Mouse (Mus musculus) spleen, adult 12 weeks (tissue): ENCODE results near the gene Dexi.

Source experiments
- DNase-seq: peaks from one replicate; pipeline ENCODE4 v3.0.0; 2022; ENCODE audit warnings: low spot score

The Dexi gene

DNA sequence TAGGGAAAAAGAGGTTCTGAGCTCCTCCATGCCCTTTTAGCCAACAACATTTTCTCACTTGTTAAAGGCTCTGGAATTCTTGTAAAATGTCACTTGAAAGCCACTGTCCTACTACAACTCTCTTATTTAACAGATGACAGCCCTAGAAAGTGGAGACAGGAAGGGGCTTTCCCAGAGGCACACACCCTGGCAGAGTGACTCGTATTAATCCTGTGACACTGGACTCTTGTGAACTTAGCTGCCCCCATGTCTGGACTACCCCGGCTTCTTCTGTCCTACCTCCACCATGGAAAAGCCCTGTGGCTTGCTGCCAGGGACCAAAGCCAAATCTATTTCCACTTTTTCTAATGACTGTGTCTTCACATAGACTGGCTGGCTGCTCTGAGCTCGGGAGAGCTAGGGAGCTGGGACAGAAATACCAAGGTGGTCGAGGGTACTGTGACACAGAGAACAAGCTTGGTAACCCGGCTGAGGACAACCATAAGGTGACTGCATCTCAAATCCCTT, 44.7 kb downstream of the Dexi start:
- DNase-seq: no peak

DNA sequence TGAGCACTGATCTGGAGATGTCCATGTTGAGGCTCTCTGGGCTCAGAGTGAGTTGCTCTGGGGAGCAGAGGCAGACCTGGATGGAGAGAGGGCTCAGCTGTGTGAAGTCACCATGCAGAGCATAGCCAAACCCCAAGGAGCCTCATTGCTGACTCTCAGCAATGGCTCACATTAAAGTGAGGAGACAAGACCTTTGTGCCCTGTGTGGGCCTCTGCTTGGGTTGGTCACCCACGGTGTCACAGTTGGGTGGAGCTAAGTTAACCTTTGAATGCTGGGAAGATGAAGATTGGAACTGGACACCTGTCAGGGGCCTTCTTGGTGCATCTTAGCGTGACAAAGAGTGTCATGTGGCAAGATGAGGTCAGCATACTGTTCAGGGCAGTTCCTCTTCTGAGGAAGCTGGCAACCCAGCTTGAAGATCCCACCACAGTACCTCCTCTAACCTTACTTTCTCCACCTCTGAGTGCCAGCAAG, 47.0 kb downstream of the Dexi start:
- no peak for DNase-seq

DNA sequence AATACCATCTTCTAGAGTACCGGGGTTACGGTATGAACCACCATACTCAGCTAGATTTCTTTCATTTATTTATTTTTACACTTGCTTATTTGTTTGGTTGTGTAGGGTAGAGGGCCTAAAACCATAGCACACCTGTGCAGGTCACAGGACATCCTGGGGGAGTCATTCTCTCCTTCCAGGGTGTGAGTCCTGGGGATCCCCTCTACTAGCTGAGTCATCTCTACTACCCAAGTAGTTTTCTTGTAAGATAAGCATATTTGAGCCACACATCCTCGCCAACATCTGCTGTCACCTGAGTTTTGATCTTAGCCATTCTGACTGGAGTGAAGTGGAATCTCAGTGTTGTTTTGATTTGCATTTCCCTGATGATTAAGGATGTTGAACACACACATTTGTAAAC, 50.3 kb downstream of the Dexi start:
- no peak for DNase-seq

DNA sequence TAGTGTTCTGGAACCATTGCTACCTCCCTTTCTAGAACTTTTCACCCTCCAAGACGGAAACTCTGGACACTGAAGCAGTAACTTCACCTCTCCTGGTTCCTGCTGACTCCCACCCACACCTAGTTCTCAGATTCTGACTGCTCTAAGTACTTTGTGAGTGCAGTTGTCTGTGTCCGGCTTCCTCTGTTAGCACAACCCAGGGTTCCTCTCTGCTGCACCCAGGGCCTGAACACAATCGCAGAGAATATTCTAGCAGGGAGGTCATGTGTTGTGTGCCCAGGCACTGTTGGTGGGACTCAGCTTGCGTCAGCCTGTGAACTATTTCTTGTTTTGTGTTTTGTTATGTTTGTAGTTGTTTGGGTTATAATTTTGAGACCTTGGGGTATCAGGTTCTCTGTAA, 51.1 kb downstream of the Dexi start:
- DNase-seq: peak; percentile 15

DNA sequence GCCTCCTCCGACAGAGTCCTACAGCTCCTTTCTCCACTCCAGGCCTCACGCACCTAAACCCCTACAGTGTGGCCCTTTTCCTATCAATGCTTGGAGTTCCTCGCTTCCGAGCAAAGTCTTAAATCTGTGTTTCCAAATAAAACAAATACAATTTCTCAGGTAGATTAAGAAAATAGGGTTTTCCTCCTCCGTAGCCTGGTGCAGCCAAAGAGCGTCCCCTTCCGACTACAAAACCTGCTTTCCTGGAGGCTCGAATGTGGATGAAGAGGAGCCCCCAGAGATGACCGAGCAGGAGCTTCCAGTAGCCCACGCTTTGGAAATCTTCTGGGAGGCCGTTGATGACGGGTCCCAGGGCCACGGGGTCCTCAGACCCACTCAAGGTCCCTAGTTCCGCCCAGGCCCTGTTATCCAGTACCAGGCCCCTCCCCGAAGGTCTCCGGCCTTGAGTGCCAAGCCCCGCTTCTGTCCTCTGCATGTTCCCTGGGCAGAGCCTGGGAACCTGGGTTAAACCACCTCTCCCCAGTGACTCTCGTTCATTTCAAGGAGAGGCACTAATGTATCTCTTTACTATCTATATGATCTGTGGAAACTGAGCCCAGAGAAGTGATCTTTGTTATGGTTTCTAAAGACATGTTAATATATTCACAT, 52.2 kb downstream of the Dexi start:
- DNase-seq: no peak

DNA sequence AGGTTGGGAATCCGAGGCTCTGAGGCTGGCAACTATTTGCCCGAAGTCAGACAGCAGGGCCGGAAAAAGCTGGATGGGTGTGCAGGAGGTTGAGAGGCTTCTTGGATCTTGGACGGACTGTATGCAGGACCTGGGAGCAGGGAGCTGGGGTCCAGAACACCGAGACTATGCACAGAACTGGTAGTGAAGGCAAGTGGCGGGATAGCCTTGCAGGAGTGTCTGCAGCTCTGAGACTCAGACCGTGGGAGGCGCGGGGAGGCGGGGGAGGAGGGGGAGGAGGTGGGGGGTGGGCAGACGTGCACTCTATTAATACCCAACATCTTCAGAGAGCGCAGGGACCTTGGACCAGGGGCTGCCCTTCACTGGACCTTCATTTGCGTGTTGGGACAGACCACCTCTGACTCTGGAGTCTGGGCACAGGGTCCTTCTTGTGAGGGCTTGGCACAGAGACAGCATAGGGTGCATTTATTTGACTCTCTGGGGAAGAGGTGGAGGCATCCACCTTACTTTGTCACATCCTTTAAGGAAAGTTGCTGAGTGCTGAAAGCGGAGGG, 52.9 kb downstream of the Dexi start:
- no peak for DNase-seq

DNA sequence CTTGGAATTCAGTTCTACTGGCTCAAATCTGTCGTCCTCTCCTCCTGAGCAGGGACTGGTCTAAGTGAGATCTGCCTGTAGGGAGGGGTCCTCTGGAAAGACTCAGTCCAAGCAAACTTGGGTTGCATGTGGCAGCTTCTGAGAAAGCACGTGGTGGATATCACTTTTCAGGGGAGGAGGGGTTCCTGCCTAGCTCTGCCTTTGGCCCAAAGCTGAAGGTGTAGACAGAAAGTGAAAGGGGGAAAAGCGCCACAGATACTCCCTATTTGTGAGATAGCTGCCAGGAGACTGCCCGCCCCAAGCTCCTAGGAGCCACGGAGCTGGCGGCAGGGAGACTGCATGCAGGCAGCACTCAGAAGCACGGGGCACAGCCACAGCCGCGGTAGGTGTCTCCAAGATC, 53.4 kb downstream of the Dexi start:
- no peak for DNase-seq

DNA sequence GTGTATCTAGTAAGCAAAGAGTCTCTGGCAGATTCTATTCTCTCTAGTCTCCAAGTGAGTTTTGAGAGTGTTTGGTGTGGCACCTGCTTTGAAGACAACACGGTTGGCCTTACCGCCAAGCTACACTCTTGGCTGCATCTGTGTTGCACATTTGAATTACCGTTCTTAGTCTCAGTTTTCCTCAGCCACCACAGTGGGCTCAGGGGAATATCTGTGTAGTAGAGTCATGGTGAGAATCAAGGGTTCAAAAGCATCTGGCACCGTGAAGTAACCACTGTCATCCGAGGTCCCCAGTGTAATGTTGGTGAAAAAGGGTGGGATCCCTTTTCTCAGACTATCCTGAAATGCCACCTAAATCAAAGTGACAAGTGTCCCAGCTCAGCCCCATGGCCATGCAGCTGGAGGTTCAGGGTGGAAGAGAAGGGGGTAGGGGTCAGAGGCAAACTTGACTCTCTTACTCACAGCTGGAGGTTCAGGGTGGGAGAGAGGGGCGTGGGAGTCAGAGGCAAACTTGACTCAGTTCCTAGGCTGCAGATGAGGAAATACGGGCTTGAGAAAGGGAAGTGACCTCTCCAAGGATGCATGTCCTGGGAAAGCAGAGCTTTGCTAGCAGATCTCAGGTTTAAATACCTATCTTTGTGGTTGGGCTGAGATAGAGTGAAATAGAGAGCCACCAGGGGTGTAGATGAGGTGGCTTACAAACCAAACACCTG, 53.9 kb downstream of the Dexi start:
- no peak for DNase-seq

DNA sequence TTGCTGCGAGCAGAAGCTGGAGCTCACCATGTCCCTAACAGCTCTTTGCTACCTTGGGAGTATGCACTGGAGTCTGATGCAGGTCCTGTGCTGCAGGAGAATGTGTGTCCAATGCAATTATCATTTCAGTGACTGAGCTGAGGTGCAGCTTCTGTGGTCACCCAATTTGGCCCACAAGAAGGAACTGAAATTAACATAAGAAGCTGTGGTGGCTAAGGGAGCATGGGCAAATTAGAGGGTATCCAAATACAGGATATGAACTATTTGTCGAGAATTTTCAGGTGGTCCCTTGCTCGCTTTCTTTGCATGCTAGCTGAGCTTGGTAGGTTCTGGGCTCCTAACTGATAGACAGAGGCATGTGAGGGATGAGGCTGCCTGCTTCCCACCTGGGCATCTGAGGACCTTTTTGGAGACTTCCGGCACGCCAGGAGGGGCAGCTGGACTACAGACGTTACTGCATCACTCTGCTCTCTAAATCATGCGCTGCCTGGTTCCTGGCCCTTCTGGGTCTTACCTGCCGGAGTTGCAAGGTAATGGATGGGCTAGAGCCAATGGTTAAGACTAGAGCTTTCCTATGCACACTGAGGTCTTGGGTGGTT, 54.9 kb downstream of the Dexi start:
- no peak for DNase-seq

DNA sequence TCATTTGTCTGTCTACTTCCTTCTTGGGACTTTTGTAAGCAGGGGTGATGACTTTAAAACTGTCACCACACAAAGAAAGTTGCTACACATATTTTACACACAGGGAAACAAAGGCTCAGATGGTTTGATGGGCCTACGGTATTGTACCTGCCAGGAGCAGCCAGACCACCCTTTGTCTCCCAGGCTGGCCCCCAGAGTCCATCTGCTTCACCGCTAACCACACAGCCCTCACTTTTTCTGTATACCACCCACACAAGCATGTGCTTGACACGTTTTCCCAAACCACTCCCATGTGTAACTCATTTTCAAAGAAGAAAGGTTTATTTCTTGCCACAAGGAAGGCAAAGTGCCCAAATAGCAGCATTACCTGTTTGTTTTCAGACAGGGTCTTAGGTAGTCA, 55.9 kb downstream of the Dexi start:
- no peak for DNase-seq

DNA sequence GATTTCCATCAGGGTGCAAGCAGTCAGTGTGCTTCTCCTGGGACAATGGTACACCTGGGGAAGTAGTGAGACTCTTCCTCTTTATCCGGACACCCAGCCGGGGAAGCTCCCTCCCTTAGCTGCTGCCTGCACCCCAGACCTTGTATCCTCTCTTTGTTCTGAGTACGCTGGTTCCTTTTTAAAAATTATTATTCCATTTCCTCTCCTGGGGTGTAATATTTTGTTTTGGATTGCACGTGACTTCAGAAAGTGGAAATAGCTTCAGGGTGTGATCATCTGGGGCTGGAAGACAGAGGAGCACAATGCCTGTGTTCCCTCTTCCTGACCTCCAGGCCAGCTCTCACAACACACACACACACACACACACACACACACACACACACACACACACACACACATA, 60.5 kb downstream of the Dexi start:
- no peak for DNase-seq

DNA sequence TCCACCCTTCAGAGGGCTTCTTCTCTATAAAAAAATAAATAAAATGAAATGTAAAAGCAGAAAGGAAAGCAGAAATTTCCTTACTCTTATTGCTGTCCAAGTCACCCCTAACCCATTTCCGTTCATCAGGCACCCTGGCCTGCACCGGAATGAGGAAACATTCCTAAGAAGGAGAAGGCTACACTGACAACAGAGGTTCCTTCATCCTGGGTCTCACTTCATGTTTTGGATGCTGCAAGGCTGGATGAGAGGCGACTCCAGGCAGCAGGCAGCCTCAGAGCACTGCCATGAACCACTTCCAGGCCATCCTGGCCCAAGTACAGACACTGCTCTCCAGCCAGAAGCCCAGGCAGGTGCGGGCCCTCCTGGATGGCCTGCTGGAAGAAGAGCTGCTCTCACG, 63.0 kb downstream of the Dexi start, which contains the start of gene Ciita:
Gene Ciita, plus strand, starts transcription at position 203 of the 400 bp plus-strand sequence.
- DNase-seq: no peak

DNA sequence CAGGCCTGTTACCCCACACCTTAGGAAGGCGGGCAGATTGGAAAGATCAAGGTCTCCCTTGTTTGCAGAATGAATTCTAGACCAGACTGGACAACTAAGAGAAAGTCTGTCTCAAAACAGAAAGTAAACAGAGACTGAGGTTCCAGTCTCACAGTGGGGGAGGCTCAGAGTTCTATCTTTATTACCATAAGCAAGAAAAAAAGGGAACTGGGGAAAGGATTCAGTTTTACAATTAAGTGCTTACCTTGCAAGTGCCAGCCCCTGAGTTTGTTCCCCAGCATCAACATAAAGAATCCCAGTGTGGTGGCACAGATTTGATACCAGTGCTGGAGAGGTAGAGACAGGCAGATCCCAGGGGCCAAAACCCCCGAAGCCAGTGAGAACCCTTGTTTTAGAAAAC, 66.9 kb downstream of the Dexi start:
- DNase-seq: no peak

DNA sequence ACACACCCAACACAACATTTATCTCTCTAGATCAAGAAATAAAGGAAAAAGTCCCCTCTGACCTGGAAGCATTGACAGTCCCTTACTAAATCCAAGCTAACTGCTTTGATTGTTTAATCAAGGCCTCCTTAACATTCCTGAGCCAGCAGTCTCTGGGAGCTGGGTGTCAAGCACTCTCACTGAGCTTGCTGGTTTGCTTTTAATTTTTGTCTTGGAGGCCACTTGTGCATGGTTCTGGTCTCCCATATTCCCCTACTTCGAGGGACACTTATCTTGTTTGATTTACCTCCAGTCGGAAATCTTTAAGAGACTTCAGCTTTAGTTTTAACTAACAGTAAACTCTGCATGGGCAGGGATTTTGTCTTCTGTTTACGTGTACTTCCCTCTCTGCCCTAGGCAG, 67.9 kb downstream of the Dexi start:
- DNase-seq: no peak

DNA sequence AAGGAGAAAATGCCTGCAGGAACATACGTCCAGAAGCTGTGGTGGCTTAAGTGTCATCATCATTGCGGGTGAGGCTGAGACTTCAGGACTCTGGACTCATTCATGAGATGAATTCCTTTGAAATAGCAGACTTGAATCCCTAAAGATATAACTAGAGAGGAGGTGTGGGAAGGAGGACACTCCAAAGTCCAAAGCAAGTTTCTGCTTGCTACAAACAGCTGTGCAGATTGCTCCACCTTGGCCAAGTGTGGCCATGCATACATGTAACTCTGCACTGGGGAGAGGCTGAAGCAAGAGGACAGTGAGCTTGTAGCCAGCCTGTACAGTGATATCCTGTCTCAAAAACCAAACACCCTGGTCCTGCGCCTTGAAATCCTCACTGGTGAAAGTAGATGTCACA, 70.9 kb downstream of the Dexi start:
- no peak for DNase-seq

DNA sequence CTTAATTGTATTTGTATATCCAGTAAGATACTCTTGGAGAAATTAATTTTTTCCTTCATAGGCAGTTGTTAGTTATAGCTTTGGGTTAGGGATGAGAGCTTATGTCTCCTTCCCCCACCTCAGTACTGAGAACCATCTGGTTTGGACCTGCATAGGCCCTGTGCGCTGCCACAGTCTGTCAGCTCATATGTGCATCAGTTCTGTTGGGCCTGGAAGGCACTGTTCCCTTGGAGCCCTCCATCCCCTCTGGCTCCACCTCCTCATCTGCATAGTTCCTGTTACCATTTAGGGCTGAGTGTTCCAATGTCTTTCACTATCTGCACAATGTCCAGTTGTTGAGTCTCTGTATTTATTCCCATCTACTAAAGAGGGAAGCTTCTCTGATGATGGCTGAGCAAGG, 74.7 kb downstream of the Dexi start:
- DNase-seq: no peak

DNA sequence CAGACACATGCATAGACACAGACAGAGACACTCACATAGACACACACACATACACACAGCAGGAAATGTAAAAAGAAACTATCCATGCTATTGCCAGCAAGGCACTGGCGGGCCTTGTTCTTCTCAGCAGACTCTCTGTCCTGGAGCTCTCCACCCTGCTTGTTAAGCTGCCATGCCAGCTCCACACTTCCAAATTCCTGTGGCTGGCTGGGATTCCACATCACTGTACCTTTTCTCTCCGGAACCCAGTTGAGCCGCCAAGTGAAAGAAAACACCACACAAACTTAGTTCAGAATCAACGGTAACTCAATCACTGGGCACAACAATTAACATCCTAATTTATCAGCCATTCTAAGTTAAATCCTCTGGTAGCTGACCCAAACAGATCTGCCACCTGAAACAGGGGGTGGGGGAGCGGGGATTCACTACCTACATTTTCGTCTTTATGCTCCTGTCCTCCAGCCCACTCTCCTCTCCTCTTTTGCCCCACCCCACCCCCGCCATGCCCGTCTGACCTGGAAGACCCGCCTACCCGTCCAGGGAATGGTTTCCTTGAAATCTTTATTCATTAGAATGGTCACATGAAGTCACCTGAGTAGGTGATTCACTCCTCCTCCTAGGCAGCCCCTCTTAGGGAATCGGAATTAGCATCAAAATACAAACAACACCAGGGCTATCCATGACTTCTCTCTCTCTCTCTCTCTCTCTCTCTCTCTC, 75.3 kb downstream of the Dexi start:
- no peak for DNase-seq

DNA sequence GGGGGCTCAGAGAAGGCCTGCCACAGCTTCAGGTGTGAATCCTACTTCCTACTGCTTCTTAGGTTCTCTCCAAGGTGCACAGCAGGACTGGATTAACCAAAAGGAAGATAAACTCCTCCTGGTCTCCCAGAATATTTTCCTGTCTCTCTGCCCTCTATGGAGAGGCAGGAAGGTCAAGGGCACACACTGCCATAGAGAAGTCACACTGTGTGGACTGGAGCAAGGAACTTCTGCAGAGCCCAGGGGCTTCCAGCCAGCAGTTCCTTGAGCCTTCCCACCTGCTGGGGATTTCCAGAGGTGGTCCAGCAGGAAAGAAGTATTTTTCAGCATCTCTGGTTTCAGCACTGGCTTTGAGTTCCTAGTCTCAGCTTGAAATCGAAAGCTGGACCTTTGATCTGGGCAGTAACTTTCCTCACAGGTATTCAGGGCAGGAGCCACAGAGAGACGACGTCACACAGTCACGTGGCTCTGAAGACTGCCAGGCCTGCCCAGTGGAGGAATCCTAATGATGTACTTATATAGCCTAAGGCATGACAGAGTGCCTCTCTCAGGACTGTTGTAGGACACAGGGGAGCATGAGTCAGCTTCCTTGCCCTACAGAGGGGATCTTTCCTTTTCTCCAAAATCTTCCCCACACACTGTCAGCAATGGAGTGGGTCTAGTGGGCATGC, 77.7 kb downstream of the Dexi start:
- DNase-seq: no peak

DNA sequence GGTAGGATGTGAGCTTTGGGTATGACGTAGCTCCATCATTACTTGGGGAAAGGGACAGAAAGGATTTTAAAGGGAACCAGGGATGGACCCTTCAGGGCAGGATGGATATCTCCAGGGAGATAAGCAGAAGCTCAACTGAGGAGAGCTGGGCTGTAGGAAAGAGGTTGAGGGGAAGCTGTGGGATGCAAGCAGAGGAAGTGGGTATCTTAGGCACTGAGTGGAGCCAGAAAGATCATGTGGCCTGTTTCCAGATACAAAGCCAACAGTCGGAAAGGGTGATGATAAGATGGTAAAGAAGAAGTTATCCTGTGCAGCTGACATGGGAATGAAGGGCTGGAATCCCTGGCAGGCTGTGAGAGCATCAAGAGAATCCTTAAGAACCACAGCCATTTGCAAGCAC, 81.7 kb downstream of the Dexi start:
- no peak for DNase-seq

DNA sequence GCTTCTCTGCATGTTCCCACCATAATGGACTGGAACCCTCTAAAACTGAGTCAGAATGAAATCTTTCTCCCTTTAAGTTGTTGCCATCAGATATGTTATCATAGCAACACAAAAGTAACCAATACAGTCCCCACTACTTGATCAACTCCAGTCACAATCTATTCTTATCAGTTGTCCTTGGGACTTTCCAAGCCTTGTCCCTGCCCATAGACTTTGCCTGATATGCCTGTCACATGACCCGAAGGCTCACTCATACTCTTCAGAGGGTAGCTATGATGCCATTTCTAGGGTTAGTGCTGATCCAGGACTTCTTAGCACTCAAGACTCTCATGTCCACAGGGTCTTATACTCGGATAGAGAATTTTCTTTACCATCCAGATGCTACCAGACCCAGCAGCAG, 82.7 kb downstream of the Dexi start:
- no peak for DNase-seq

DNA sequence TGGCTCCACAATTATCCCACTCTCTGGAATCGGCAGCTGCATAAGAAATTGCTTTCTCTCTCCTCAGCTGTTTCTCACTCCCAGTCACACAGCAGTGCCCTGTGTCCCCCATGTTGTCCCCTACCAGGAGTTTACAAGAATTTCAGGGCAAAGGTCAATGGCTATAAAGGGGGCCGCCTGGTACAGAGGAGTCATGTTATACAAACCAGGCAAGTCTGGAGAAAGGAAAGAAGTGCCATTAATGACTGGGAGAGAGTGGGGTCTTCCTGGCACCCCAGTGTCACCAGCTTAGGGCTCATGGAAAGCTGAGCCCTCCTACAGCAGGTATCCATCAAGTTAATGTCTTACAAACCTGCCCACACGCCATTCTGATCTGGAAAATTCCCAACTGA, 88.3 kb downstream of the Dexi start:
- no peak for DNase-seq
